Mouse (Mus musculus) MN1 (cell line): Measurements from ENCODE around the gene Thsd4.

Experiments used
- DNase-seq: peaks from one replicate; pipeline ENCODE4 v3.0.0-alpha.2; 2016; ENCODE audit warnings: low spot score

Gene Thsd4

GRCm38 (mm10) chr9:60521806-60522264 lies at the start of gene Thsd4:
Gene Thsd4 (minus strand): TSS chr9:60522046.
- DNase-seq: no peak

- no peak for DNase-seq
These were observed 49.2 kb upstream of the Thsd4 start for GRCm38 (mm10) chr9:60571041-60571440.

GRCm38 (mm10) chr9:60569366-60569765 lies 47.5 kb upstream of the Thsd4 start:
- peak; percentile 14 for DNase-seq

- DNase-seq: no peak
These were observed 42.0 kb upstream of the Thsd4 start for GRCm38 (mm10) chr9:60563809-60564208.

GRCm38 (mm10) chr9:60562443-60563371 lies 40.9 kb upstream of the Thsd4 start:
- no peak for DNase-seq

GRCm38 (mm10) chr9:60561641-60562289 lies 39.9 kb upstream of the Thsd4 start:
- DNase-seq: no peak

- DNase-seq: no peak
These were observed 36.7 kb upstream of the Thsd4 start for GRCm38 (mm10) chr9:60558507-60558906.

- no peak for DNase-seq
These were observed 29.4 kb upstream of the Thsd4 start for GRCm38 (mm10) chr9:60551238-60551637.

GRCm38 (mm10) chr9:60548182-60548581 lies 26.3 kb upstream of the Thsd4 start:
- no peak for DNase-seq

- no peak for DNase-seq
These were observed 24.3 kb upstream of the Thsd4 start for GRCm38 (mm10) chr9:60546169-60546568.

- DNase-seq: no peak
These were observed 23.7 kb upstream of the Thsd4 start for GRCm38 (mm10) chr9:60545361-60546096.

- no peak for DNase-seq
These were observed 21.7 kb upstream of the Thsd4 start for GRCm38 (mm10) chr9:60543422-60544015.

GRCm38 (mm10) chr9:60530310-60530709 lies 8.5 kb upstream of the Thsd4 start:
- DNase-seq: no peak

GRCm38 (mm10) chr9:60529348-60530243 lies 7.8 kb upstream of the Thsd4 start:
- DNase-seq: no peak

- DNase-seq: no peak
These were observed 6.4 kb upstream of the Thsd4 start for GRCm38 (mm10) chr9:60528269-60528668.

- DNase-seq: no peak
These were observed 6.0 kb upstream of the Thsd4 start for GRCm38 (mm10) chr9:60527836-60528235.

- DNase-seq: no peak
These were observed 5.2 kb upstream of the Thsd4 start for GRCm38 (mm10) chr9:60527051-60527450.

GRCm38 (mm10) chr9:60526195-60526594 lies 4.3 kb upstream of the Thsd4 start:
- DNase-seq: no peak

GRCm38 (mm10) chr9:60521143-60521542 lies 703 bp downstream of the Thsd4 start:
- no peak for DNase-seq

- no peak for DNase-seq
These were observed 2.2 kb downstream of the Thsd4 start for GRCm38 (mm10) chr9:60519601-60520000.

- DNase-seq: peak; percentile 39
These were observed 3.6 kb downstream of the Thsd4 start for GRCm38 (mm10) chr9:60518216-60518615.
